Mouse (Mus musculus) hindbrain, embryonic 10.5 days (tissue): ENCODE results near the gene Gm20773. TPM values are rescaled to one million over a fixed set of nuclear protein-coding genes. Genes with fewer than 3 reads are reported as not detected.
"Not testable (repeated sequence)": the region's sequence is repeated elsewhere in the genome, so short reads cannot be mapped to it uniquely, and the experiment has no call there.

ENCODE experiments used
- DNase-seq: peaks from one replicate; pipeline ENCODE4 v3.0.0-alpha.2; 2017; ENCODE audit warnings: low spot score
- H3K27ac ChIP-seq: fragments of 300-500 bp; sonication (generic); 2 replicates; pipeline ENCODE4 v1.5.1; 2016; ENCODE audit warnings: mild to moderate bottlenecking, moderate library complexity
- H3K27me3 ChIP-seq: fragments of 300-500 bp; sonication (generic); 2 replicates; pipeline ENCODE4 v1.6.1; 2016; ENCODE audit warnings: mild to moderate bottlenecking; ENCODE audit not compliant: poor library complexity, insufficient read depth, severe bottlenecking
- H3K36me3 ChIP-seq: fragments of 300-500 bp; sonication (generic); 2 replicates; pipeline ENCODE4 v1.6.1; 2016; ENCODE audit warnings: mild to moderate bottlenecking, moderate library complexity
- H3K4me1 ChIP-seq: fragments of 300-500 bp; sonication (generic); replicated peaks from 2 replicates; pipeline ENCODE4 v1.6.1; 2016; ENCODE audit warnings: mild to moderate bottlenecking
- H3K4me3 ChIP-seq: fragments of 300-500 bp; sonication (generic); 2 replicates; pipeline ENCODE4 v1.5.1; 2016; ENCODE audit warnings: mild to moderate bottlenecking, moderate library complexity
- H3K9me3 ChIP-seq: fragments of 300-500 bp; sonication (generic); 2 replicates; pipeline ENCODE4 v1.6.1; 2016; ENCODE audit warnings: mild to moderate bottlenecking, moderate library complexity
- WGBS: fragments of 180-500 bp; shearing (Covaris S2); methylation state at CpG from one replicate; pipeline ENCODE4 v1.1.7; 2016; 5-methylcytosine and 5-hydroxymethylcytosine counted together
- polyA plus RNA-seq: library from polyadenylated mRNA; unstranded; fragments of >200 nt; fragmentation: Nextera tagmentation; extraction: Ambion mirVana; gene quantifications from 2 replicates; pipeline ENCODE4 v1.2.1, GENCODE M21; 2016

The Gm20773 gene
- polyA plus RNA-seq = not detected in 2 replicates

GRCm38 (mm10) chrY:13493726-13494125 lies at the start of gene Gm20773:
Gm20773 (plus strand) TSS chrY:13494026.
- not testable (repeated sequence) for H3K4me1 ChIP-seq, DNase-seq, H3K27me3 ChIP-seq, H3K9me3 ChIP-seq, H3K36me3 ChIP-seq, H3K27ac ChIP-seq, H3K4me3 ChIP-seq
- no CpG with 5 or more reads among the region's 1 CpGs for WGBS

GRCm38 (mm10) chrY:13465479-13465878 lies 28.3 kb upstream of the Gm20773 start, which contains the start of gene Gm21866:
Gm21866 (minus strand) TSS chrY:13465579.
- H3K27ac ChIP-seq, DNase-seq: not testable (repeated sequence)
- 75% methylated on average over 1 of the region's 3 CpGs for WGBS

More at GRCm38 (mm10) chrY:13465479-13465878, 28.3 kb upstream of the Gm20773 start, which contains the start of gene Gm21866:
- H3K36me3 ChIP-seq, H3K4me3 ChIP-seq, H3K27me3 ChIP-seq, H3K4me1 ChIP-seq, H3K9me3 ChIP-seq: not testable (repeated sequence)

Other genes starting within 250 kb of the Gm20773 start
- gene Gm21440, start 241.6 kb upstream of the Gm20773 start, polyA plus RNA-seq = not detected in 2 replicates
- not detected in 2 replicates for gene Gm21454, start 241.6 kb upstream of the Gm20773 start, polyA plus RNA-seq
- gene Gm21725, start 145.0 kb upstream of the Gm20773 start, polyA plus RNA-seq = not detected in 2 replicates
- not detected in 2 replicates for gene Gm21866, start 28.4 kb upstream of the Gm20773 start, polyA plus RNA-seq